In the genomic region with DNA sequence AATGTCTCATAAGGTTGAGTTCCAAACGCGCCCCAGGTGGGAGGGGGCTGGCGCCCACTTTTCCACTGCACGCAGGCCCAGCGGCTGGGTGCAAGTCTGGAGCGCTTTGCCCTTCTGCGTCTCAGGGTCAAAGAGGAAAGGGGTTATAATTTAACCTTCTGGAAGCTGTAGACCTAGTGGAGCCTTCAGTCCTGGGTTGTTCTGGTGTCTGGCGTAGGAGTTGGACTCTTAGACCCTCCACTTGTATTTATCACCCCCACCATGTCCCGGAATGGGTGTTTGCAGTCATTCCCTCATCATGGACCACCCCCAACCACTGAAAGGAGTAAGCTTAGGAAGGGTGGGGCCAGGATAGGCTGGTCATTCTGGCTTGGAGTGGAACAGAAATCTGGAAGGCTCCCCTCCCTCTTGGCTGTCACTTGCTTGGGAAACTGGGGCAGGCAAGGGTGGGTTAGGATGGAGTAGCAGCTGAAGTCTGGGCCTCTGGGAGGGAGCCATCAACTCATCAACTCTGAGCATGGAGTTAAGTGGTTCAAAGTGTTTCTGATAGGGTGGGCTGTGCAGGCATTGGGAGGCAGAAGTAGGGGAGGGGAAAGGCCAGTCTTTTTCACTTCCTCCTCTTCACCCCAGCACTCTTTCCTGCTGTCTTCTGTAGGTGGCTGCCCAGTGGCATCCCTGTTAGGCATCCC, we compare ENCODE assay signal across 10 mouse cellular contexts. TPM values are rescaled to one million over a fixed set of nuclear protein-coding genes. Genes with fewer than 3 reads are reported as not detected.
A peak's percentile ranks its signal among the peaks of the same experiment; 100 is the strongest.
DNase-seq lines count a peak whose midpoint lies in the region; ATAC-seq lines count a peak whose summit lies in the region.
"Had no signal": no experiment of that assay in that cellular context is flagged by ENCODE, and none has a peak within 500 bp of the region (broad histone marks: within the 10 kb centered on the region; RNA-seq: fewer than 3 reads in every experiment).

No protein-coding gene starts in this region.

- no peak overlapping the region for H3K9ac ChIP-seq in hindbrain, embryonic 11.5 days (ENCODE audit: low read depth, low read length)
- H3K9ac ChIP-seq in liver, embryonic 13.5 days: peak overlapping the region; percentile 43; the same call in 1 of the 2 replicates

- WGBS in embryonic facial prominence, embryonic 10.5 days: 56% methylated on average over 9 of the region's 9 CpGs
- WGBS in hindbrain, embryonic 11.5 days: 45% methylated on average over 9 of the region's 9 CpGs
- 23% methylated on average over 9 of the region's 9 CpGs for WGBS in liver, embryonic 13.5 days (ENCODE audit: insufficient replicate concordance)

- H3K4me2 ChIP-seq in hindbrain, embryonic 11.5 days (replicated peaks; ENCODE audit: low read depth, low read length): peak overlapping the region; percentile 99; the same call in 1 of the 2 replicates
- peak overlapping the region; percentile 75 for H3K4me2 ChIP-seq in liver, embryonic 13.5 days

- peaks cover 26% of the 10 kb centered on the region for H3K4me1 ChIP-seq in embryonic facial prominence, embryonic 10.5 days
- H3K4me1 ChIP-seq in hindbrain, embryonic 11.5 days (replicated peaks; ENCODE audit: control insufficient read depth, insufficient read depth, low read length): no peaks in the 10 kb centered on the region
- H3K4me1 ChIP-seq in liver, embryonic 13.5 days (replicated peaks): peaks cover 56% of the 10 kb centered on the region

- peak overlapping the region; percentile 73 for H3K4me3 ChIP-seq in embryonic facial prominence, embryonic 10.5 days
- H3K4me3 ChIP-seq in hindbrain, embryonic 11.5 days (ENCODE audit: low read depth, low read length): no peak overlapping the region
- H3K4me3 ChIP-seq in liver, embryonic 13.5 days (replicated peaks): peak overlapping the region; percentile 57

- peak; percentile 24 for DNase-seq in layer of hippocampus, adult 11-12 months (ENCODE audit: low spot score)
- no peak for DNase-seq in layer of hippocampus, adult 9-11 months
- DNase-seq in embryonic facial prominence, embryonic 10.5 days (ENCODE audit: low spot score): no peak
- no peak for DNase-seq in hindbrain, embryonic 11.5 days (ENCODE audit: low spot score)
- DNase-seq in liver, embryonic 13.5 days: no peak
- peak; percentile 67 for DNase-seq in thymus, postnatal 4 days
- no peak for DNase-seq in left cerebral cortex, postnatal 10 days (ENCODE audit: extremely low spot score in 1 of 2, low spot score in 2 of 2)

- H3K9me3 ChIP-seq in embryonic facial prominence, embryonic 10.5 days: no peaks in the 10 kb centered on the region
- H3K9me3 ChIP-seq in hindbrain, embryonic 11.5 days (ENCODE audit: control insufficient read depth, low read length): no peaks in the 10 kb centered on the region
- no peaks in the 10 kb centered on the region for H3K9me3 ChIP-seq in liver, embryonic 13.5 days (replicated peaks)

- intact Hi-C loops in left cerebral cortex, postnatal 10 days (cut with DNase I): loop anchor here (2.0 kb wide), 1 partner anchor 153 kb away; no protein-coding TSS in a partner anchor

- no peaks in the 10 kb centered on the region for H3K36me3 ChIP-seq in embryonic facial prominence, embryonic 10.5 days (replicated peaks)
- no peaks in the 10 kb centered on the region for H3K36me3 ChIP-seq in hindbrain, embryonic 11.5 days (ENCODE audit: control insufficient read depth, insufficient read depth, low read length)
- no peaks in the 10 kb centered on the region for H3K36me3 ChIP-seq in liver, embryonic 13.5 days

- H3K27me3 ChIP-seq in embryonic facial prominence, embryonic 10.5 days (replicated peaks; ENCODE audit: low read depth, poor library complexity, severe bottlenecking): peaks cover 76% of the 10 kb centered on the region
- H3K27me3 ChIP-seq in hindbrain, embryonic 11.5 days (ENCODE audit: control insufficient read depth, insufficient read depth, low read length): peaks cover 41% of the 10 kb centered on the region
- H3K27me3 ChIP-seq in liver, embryonic 13.5 days: peaks cover 45% of the 10 kb centered on the region
- H3K27me3 ChIP-seq: Patski had no signal

- no peak for ATAC-seq in hindbrain, embryonic 11.5 days (ENCODE audit: low FRiP score)
- no peak for ATAC-seq in liver, embryonic 13.5 days (ENCODE audit: low read depth)
- no peak for ATAC-seq in activated CD4-positive, CD25-positive, alpha-beta regulatory T cell, adult 4 months

- H3K27ac ChIP-seq in embryonic facial prominence, embryonic 10.5 days (replicated peaks): no peak overlapping the region
- H3K27ac ChIP-seq in hindbrain, embryonic 11.5 days (ENCODE audit: low read depth, low read length): no peak overlapping the region
- no peak overlapping the region for H3K27ac ChIP-seq in liver, embryonic 13.5 days

RNA-seq across cellular contexts. Expression of a gene that starts 0.9 kb away (rescaled TPM):
- polyA plus RNA-seq in embryonic facial prominence, embryonic 10.5 days (2016; fragmentation: Nextera tagmentation; extraction: Ambion mirVana): 0.49 and 0.67 TPM in 2 replicates
- polyA plus RNA-seq in hindbrain, embryonic 11.5 days (2014; fragmentation: Nextera tagmentation; extraction: Ambion mirVana): 0.91 and 1.1 TPM in 2 replicates
- polyA plus RNA-seq in liver, embryonic 13.5 days (2015; fragmentation: Nextera tagmentation; extraction: Ambion mirVana): 3.0 TPM in 2 replicates
- polyA plus RNA-seq in activated CD4-positive, CD25-positive, alpha-beta regulatory T cell, adult 4 months (2017; shearing (Covaris generic)): 10 to 100 TPM; 60.0 to 62.7 TPM
- total RNA-seq in left cerebral cortex, postnatal 10 days (2021): 10 to 100 TPM; 79.5 to 80.7 TPM

RNA-seq across cellular contexts. Expression of a gene that starts 36.5 kb away (rescaled TPM):
- polyA plus RNA-seq in embryonic facial prominence, embryonic 10.5 days (2016; fragmentation: Nextera tagmentation; extraction: Ambion mirVana): 0.47 and 0.49 TPM in 2 replicates
- polyA plus RNA-seq in hindbrain, embryonic 11.5 days (2014; fragmentation: Nextera tagmentation; extraction: Ambion mirVana): 0.25 and 0.27 TPM in 2 replicates
- not detected in 2 replicates for polyA plus RNA-seq in liver, embryonic 13.5 days (2015; fragmentation: Nextera tagmentation; extraction: Ambion mirVana)
- not detected for polyA plus RNA-seq in activated CD4-positive, CD25-positive, alpha-beta regulatory T cell, adult 4 months (2017; shearing (Covaris generic))
- total RNA-seq in left cerebral cortex, postnatal 10 days (2021): 1 to 10 TPM; 1.3 to 1.7 TPM
- total RNA-seq: hematopoietic stem cell, adult 5-6 weeks had no signal

RNA-seq across cellular contexts. Expression of a gene that starts 39.6 kb away (rescaled TPM):
- polyA plus RNA-seq in embryonic facial prominence, embryonic 10.5 days (2016; fragmentation: Nextera tagmentation; extraction: Ambion mirVana): 8.4 and 10.9 TPM in 2 replicates
- polyA plus RNA-seq in hindbrain, embryonic 11.5 days (2014; fragmentation: Nextera tagmentation; extraction: Ambion mirVana): 5.2 and 7.3 TPM in 2 replicates
- 6.3 and 7.7 TPM in 2 replicates for polyA plus RNA-seq in liver, embryonic 13.5 days (2015; fragmentation: Nextera tagmentation; extraction: Ambion mirVana)
- polyA plus RNA-seq in activated CD4-positive, CD25-positive, alpha-beta regulatory T cell, adult 4 months (2017; shearing (Covaris generic)): 1 to 10 TPM; 2.2 to 3.6 TPM
- total RNA-seq in left cerebral cortex, postnatal 10 days (2021): 10 to 100 TPM; 20.1 to 20.7 TPM

RNA-seq across cellular contexts. Expression of a gene that starts 46.4 kb away (rescaled TPM):
- not detected in 2 replicates for polyA plus RNA-seq in embryonic facial prominence, embryonic 10.5 days (2016; fragmentation: Nextera tagmentation; extraction: Ambion mirVana)
- polyA plus RNA-seq in hindbrain, embryonic 11.5 days (2014; fragmentation: Nextera tagmentation; extraction: Ambion mirVana): not detected in 2 replicates
- not detected in 2 replicates for polyA plus RNA-seq in liver, embryonic 13.5 days (2015; fragmentation: Nextera tagmentation; extraction: Ambion mirVana)
- polyA plus RNA-seq in activated CD4-positive, CD25-positive, alpha-beta regulatory T cell, adult 4 months (2017; shearing (Covaris generic)): not detected
- total RNA-seq in left cerebral cortex, postnatal 10 days (2021): 1 to 10 TPM; 1.6 to 2.0 TPM
- total RNA-seq: hematopoietic stem cell, adult 5-6 weeks had no signal
- polyA plus RNA-seq: Patski had no signal

RNA-seq across cellular contexts. Expression of a gene that starts 55.8 kb away (rescaled TPM):
- polyA plus RNA-seq in embryonic facial prominence, embryonic 10.5 days (2016; fragmentation: Nextera tagmentation; extraction: Ambion mirVana): 2.8 and 2.9 TPM in 2 replicates
- polyA plus RNA-seq in hindbrain, embryonic 11.5 days (2014; fragmentation: Nextera tagmentation; extraction: Ambion mirVana): 4.1 and 5.4 TPM in 2 replicates
- 2.6 and 3.0 TPM in 2 replicates for polyA plus RNA-seq in liver, embryonic 13.5 days (2015; fragmentation: Nextera tagmentation; extraction: Ambion mirVana)
- polyA plus RNA-seq in activated CD4-positive, CD25-positive, alpha-beta regulatory T cell, adult 4 months (2017; shearing (Covaris generic)): 1 to 10 TPM; 3.4 TPM
- 10 to 100 TPM; 31.8 to 33.9 TPM for total RNA-seq in left cerebral cortex, postnatal 10 days (2021)

Comparison
In these comparisons a context has a peak if more than half of its experiments do, and no peak if none do; other contexts are left out.
1. DNase-seq: peak in layer of hippocampus, adult 11-12 months (single experiment) and thymus, postnatal 4 days (single experiment); none in layer of hippocampus, adult 9-11 months (single experiment), embryonic facial prominence, embryonic 10.5 days (single experiment), hindbrain, embryonic 11.5 days (single experiment), liver, embryonic 13.5 days (single experiment) and left cerebral cortex, postnatal 10 days (0 of 2).
2. RNA of a gene that starts 0.9 kb away (polyA plus RNA-seq): 60.0 to 62.7 TPM in activated CD4-positive, CD25-positive, alpha-beta regulatory T cell, adult 4 months; 3.0 TPM in liver, embryonic 13.5 days, 0.91 to 1.1 TPM in hindbrain, embryonic 11.5 days and 0.49 to 0.67 TPM in embryonic facial prominence, embryonic 10.5 days; every median in the first group is over 10 times any median in the second.